Mouse (Mus musculus) brain, embryonic 14.5 days (tissue): Measurements from ENCODE around the gene Hoxc12.

ENCODE experiments used
- CTCF ChIP-seq: fragments of 200-500 bp; IDR thresholded peaks from 2 replicates; pipeline ENCODE4 v1.5.1; 2012; ENCODE audit warnings: inconsistent platforms, mild to moderate bottlenecking, moderate library complexity, borderline replicate concordance; ENCODE audit not compliant: insufficient read depth, insufficient read length; ENCODE audit errors: extremely low read depth
- POLR2A ChIP-seq: fragments of 200-500 bp; IDR thresholded peaks from 2 replicates; pipeline ENCODE4 v1.6.1; 2012; ENCODE audit warnings: mild to moderate bottlenecking, inconsistent platforms, borderline replicate concordance; ENCODE audit not compliant: poor library complexity, insufficient read depth, insufficient read length, severe bottlenecking; ENCODE audit errors: extremely low read depth

DNA sequence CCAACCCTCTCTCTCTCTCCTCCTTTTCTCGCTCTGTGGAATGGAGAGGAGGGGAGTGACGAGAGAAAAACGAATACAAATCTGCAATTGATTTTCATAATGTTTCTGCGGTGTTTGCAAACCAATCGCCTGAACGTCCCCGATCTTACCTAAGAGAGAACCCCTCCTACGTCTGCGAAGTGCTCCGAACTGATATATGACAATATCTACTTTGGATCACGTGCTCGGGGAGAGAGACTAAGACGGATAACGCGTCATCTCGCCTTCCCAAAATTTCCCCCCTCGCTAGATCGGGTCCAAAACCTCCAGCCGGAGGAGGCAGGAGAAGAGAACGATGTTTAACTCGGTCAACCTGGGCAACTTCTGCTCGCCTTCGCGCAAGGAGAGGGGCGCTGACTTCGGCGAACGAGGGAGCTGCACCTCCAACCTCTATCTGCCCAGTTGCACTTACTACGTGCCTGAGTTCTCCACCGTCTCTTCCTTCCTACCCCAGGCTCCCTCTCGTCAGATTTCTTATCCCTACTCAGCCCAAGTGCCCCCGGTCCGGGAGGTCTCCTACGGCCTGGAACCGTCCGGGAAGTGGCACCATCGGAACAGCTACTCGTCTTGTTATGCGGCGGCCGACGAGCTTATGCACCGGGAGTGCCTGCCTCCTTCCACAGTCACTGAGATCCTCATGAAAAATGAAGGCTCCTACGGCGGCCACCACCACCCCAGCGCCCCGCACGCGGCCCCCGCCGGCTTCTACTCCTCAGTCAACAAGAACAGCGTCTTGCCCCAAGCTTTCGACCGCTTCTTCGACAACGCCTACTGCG, 17.8 kb downstream of the Hoxc12 start, which contains the start of gene Hoxc11:
- no peak for TF ChIP-seq CTCF
- TF ChIP-seq POLR2A, result no peak
